Mouse (Mus musculus): Measurements from ENCODE around the gene Rp9. TPM values are rescaled to one million over a fixed set of nuclear protein-coding genes. Genes with fewer than 3 reads are reported as not detected.
A peak's percentile ranks its signal among the peaks of the same experiment; 100 is the strongest.

Rp9 gene
- polyA plus RNA-seq, 1 experiment from 2014 or later, result 58.3 TPM

DNA sequence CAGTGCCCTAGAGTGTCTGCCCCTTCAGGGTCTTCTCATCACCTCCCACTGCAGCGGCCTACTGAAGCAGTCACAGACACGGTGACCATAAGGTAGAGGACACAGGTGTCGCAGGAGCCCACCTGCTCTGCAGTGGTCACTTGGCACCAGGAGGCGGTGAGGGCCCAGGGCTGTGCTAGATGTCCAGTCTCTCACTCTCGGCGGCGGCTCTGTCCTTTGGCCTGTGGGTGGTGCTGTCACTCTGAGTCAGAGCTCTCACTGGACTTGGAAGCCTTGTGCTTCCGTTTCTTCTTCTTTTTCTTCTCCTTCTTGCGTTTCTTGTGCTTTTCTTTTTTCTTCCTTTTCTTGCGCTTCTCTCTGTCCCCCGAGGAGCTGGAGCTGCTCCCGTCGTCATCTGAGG is 21.1 kb downstream of the Rp9 start:
- WGBS, result 89% methylated on average over 13 of the region's 13 CpGs
- Histone ChIP-seq H3K4me3 (ENCODE audit: low read length) (no peak overlapping the region), H3K27ac (ENCODE audit: low read length) (no peak overlapping the region), H3K4me1 (ENCODE audit: control insufficient read depth, insufficient read depth, low read length) (no peaks in the 10 kb centered on the region), H3K9ac (ENCODE audit: low read depth, low read length) (no peak overlapping the region), H3K36me3 (ENCODE audit: control insufficient read depth, insufficient read depth, low read length) (peaks cover 26% of the 10 kb centered on the region), H3K4me2 (ENCODE audit: low read depth, low read length) (no peak overlapping the region), H3K9me3 (ENCODE audit: control insufficient read depth, low read length) (no peaks in the 10 kb centered on the region), H3K27me3 (replicated peaks; ENCODE audit: control insufficient read depth, insufficient read depth, low read length) (no peaks in the 10 kb centered on the region)
- ATAC-seq, result no peak

DNA sequence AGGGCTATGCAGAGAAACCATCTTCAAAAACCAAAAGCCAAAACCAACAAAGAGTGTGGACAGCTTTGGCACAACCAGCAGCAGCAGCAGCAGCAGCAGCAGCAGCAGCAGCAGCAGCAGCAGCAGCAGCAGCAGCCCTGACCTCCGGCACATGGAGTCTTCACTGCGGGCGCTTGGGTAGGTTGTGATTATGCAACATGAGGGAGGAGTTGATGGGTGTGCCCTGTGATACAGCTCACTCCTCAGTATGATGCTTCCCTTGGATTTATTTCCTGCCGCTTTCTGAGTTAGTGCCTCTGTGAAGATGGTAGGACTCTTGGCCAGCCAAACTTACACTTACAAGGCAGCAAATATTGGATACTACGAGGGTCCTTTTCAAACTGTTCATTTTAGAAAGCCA is 22.3 kb downstream of the Rp9 start:
- H3K4me1 ChIP-seq (ENCODE audit: control insufficient read depth, insufficient read depth, low read length), result no peaks in the 10 kb centered on the region
- H3K27ac ChIP-seq (ENCODE audit: low read length), result no peak overlapping the region
- no peaks in the 10 kb centered on the region for H3K27me3 ChIP-seq (replicated peaks; ENCODE audit: control insufficient read depth, insufficient read depth, low read length)
- H3K4me3 ChIP-seq (ENCODE audit: low read length), result no peak overlapping the region
- H3K4me2 ChIP-seq (ENCODE audit: low read depth, low read length), result no peak overlapping the region
- 69% methylated on average over 5 of the region's 5 CpGs for WGBS
- H3K36me3 ChIP-seq (ENCODE audit: control insufficient read depth, insufficient read depth, low read length), result peaks cover 15% of the 10 kb centered on the region
- H3K9me3 ChIP-seq (ENCODE audit: control insufficient read depth, low read length), result no peaks in the 10 kb centered on the region
- H3K9ac ChIP-seq (ENCODE audit: low read depth, low read length), result no peak overlapping the region
- ATAC-seq, result peak; percentile 70

DNA sequence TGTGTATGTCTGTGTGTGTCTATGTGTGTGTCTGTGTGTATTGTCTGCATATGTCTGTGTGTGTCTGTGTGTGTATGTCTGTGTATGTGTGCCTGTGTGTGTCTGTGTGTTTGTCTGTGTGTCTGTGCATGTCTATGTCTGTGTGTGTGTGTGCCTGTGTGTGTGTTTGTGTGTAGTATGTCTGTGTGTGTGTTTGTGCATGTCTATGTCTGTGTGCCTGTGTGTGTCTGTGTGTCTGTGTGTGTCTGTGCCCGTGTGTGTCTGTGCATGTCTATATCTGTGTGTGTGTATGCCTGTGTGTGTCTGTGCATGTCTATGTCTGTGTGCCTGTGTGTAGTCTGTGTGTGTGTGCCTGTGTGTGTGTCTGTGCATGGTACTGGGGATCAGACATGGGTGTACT is 24.4 kb downstream of the Rp9 start:
- H3K9ac ChIP-seq (ENCODE audit: low read depth, low read length), result no peak overlapping the region
- H3K4me3 ChIP-seq (ENCODE audit: low read length), result no peak overlapping the region
- H3K36me3 ChIP-seq (ENCODE audit: control insufficient read depth, insufficient read depth, low read length), result peaks cover 15% of the 10 kb centered on the region
- H3K4me1 ChIP-seq (ENCODE audit: control insufficient read depth, insufficient read depth, low read length), result no peaks in the 10 kb centered on the region
- no peak overlapping the region for H3K27ac ChIP-seq (ENCODE audit: low read length)
- 74% methylated on average over 1 of the region's 1 CpGs for WGBS
- no peaks in the 10 kb centered on the region for H3K27me3 ChIP-seq (replicated peaks; ENCODE audit: control insufficient read depth, insufficient read depth, low read length)
- H3K9me3 ChIP-seq (ENCODE audit: control insufficient read depth, low read length), result no peaks in the 10 kb centered on the region
- H3K4me2 ChIP-seq (ENCODE audit: low read depth, low read length), result no peak overlapping the region
- ATAC-seq, result no peak

DNA sequence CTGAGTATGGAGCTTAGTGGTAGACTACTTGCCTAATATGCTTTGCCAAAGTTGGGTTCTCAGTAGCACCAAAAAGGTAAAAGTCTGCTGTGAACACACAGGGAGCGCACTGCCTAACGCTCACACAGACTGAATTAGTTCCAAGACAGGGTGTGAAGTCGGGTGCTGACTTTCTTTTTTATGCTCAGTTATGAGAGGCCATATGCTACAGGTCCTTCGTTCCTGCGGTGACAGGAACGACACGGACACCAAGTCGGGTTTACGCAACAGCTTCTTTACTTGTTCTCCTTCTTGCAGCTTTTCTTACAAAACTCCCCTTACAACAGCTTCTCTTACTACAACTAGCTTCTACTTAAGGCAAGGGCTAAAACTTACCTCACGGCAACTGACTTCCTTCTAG is 26.4 kb downstream of the Rp9 start:
- Histone ChIP-seq H3K9ac (ENCODE audit: low read depth, low read length) (no peak overlapping the region), H3K9me3 (ENCODE audit: control insufficient read depth, low read length) (no peaks in the 10 kb centered on the region), H3K4me1 (ENCODE audit: control insufficient read depth, insufficient read depth, low read length) (no peaks in the 10 kb centered on the region), H3K4me2 (ENCODE audit: low read depth, low read length) (no peak overlapping the region), H3K27ac (ENCODE audit: low read length) (no peak overlapping the region), H3K27me3 (replicated peaks; ENCODE audit: control insufficient read depth, insufficient read depth, low read length) (no peaks in the 10 kb centered on the region), H3K4me3 (ENCODE audit: low read length) (no peak overlapping the region), H3K36me3 (ENCODE audit: control insufficient read depth, insufficient read depth, low read length) (peaks cover 7% of the 10 kb centered on the region)
- ATAC-seq, result no peak
- WGBS, result 90% methylated on average over 10 of the region's 10 CpGs

DNA sequence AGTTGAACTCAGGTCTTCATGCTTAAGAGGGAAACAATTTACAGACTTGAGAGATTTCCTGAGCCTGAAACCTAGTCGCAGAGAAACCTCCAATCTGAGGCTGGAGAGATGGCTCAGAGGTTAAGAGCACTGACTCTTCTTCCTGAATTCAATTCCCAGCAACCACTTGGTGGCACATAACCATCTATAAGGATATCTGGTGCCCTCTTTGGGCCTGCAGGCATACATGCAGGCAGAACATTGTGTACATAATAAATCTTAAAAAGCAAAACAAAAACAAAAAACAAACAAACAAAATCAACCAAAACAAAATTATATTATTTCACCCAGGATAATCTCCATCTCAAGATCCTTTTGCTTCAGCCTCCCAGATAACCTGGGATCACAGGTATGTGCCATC is 30.7 kb downstream of the Rp9 start:
- no peak overlapping the region for H3K27ac ChIP-seq (ENCODE audit: low read length)
- WGBS, result 67% methylated on average over 1 of the region's 1 CpGs
- no peak overlapping the region for H3K4me3 ChIP-seq (ENCODE audit: low read length)
- H3K36me3 ChIP-seq (ENCODE audit: control insufficient read depth, insufficient read depth, low read length), result no peaks in the 10 kb centered on the region
- no peaks in the 10 kb centered on the region for H3K4me1 ChIP-seq (ENCODE audit: control insufficient read depth, insufficient read depth, low read length)
- H3K4me2 ChIP-seq (ENCODE audit: low read depth, low read length), result no peak overlapping the region
- no peaks in the 10 kb centered on the region for H3K9me3 ChIP-seq (ENCODE audit: control insufficient read depth, low read length)
- H3K27me3 ChIP-seq (replicated peaks; ENCODE audit: control insufficient read depth, insufficient read depth, low read length), result no peaks in the 10 kb centered on the region
- ATAC-seq, result no peak
- H3K9ac ChIP-seq (ENCODE audit: low read depth, low read length), result no peak overlapping the region

DNA sequence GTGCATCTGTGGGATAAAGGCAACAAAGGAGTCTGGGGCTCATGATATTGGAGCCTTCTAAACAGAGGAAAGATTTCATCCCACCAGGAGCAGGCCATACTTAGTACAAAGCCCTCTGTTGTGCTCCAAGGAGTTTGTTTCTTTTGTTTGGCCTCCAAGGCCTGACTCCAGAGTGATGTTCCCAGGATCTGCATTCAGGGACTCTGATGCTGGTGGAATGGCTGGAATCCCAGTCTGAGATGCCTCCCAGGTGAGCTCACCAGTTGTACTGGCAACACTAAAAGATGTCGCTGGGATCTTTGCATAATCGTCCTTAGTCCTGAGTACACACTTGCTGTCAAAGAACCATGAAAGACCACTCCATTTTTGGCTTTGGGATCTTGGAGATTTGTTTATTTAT is 35.4 kb downstream of the Rp9 start:
- WGBS, result 89% methylated on average over 2 of the region's 2 CpGs
- Histone ChIP-seq H3K36me3 (ENCODE audit: control insufficient read depth, insufficient read depth, low read length) (no peaks in the 10 kb centered on the region), H3K4me1 (ENCODE audit: control insufficient read depth, insufficient read depth, low read length) (no peaks in the 10 kb centered on the region), H3K9me3 (ENCODE audit: control insufficient read depth, low read length) (no peaks in the 10 kb centered on the region), H3K9ac (ENCODE audit: low read depth, low read length) (no peak overlapping the region), H3K4me2 (ENCODE audit: low read depth, low read length) (no peak overlapping the region), H3K4me3 (ENCODE audit: low read length) (no peak overlapping the region), H3K27ac (ENCODE audit: low read length) (no peak overlapping the region), H3K27me3 (replicated peaks; ENCODE audit: control insufficient read depth, insufficient read depth, low read length) (no peaks in the 10 kb centered on the region)
- ATAC-seq, result no peak

DNA sequence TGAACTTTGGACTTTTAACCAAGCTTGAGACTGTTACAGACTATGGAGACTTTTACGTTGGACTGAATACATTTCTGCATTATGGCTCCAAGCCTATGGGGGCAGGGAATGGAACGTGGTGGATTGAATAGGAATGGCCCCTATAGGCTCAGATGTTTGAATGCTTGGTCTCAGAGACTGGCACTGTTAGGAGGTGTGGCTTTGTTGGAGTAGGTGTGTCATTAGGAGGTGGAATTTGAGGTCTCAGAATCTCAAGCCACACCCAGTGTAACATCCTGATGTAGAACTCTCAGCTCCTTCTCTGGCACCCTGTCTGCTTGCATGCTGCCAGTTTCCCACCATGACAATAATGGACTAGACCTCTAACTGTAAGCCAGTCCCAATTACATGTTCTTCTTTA is 36.3 kb downstream of the Rp9 start:
- H3K4me3 ChIP-seq (ENCODE audit: low read length), result no peak overlapping the region
- no peaks in the 10 kb centered on the region for H3K36me3 ChIP-seq (ENCODE audit: control insufficient read depth, insufficient read depth, low read length)
- no peak overlapping the region for H3K27ac ChIP-seq (ENCODE audit: low read length)
- no peak overlapping the region for H3K9ac ChIP-seq (ENCODE audit: low read depth, low read length)
- 69% methylated on average over 2 of the region's 2 CpGs for WGBS
- H3K27me3 ChIP-seq (replicated peaks; ENCODE audit: control insufficient read depth, insufficient read depth, low read length), result no peaks in the 10 kb centered on the region
- no peak for ATAC-seq
- no peaks in the 10 kb centered on the region for H3K9me3 ChIP-seq (ENCODE audit: control insufficient read depth, low read length)
- no peaks in the 10 kb centered on the region for H3K4me1 ChIP-seq (ENCODE audit: control insufficient read depth, insufficient read depth, low read length)
- H3K4me2 ChIP-seq (ENCODE audit: low read depth, low read length), result no peak overlapping the region

DNA sequence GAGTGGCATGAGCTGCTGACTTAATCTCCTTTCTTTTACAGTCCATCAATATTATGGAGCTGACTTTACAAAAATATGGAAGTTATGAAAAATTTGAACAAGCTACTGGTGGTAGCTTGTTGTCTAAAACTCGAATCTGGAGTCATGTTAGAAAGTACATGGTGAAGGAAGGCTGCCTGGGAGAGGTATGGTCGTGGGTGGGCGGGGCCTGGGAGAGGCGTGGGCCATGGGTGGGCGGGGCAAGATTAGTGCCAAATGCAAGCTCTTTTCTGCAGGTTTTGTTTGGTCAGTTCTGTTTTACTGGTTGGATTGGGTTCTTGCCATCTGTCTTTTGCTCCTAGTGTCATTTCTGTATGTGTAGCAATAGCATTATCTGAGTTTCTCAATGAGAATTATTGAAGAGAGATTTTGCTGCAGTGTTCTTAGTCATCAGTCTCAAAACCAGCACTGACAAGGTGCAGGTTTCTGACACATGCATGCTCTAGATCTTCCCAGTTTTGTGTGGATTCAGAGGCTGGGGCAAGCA is 39.2 kb downstream of the Rp9 start:
- Histone ChIP-seq H3K27me3 (replicated peaks; ENCODE audit: control insufficient read depth, insufficient read depth, low read length) (no peaks in the 10 kb centered on the region), H3K9ac (ENCODE audit: low read depth, low read length) (no peak overlapping the region), H3K36me3 (ENCODE audit: control insufficient read depth, insufficient read depth, low read length) (no peaks in the 10 kb centered on the region), H3K4me2 (ENCODE audit: low read depth, low read length) (no peak overlapping the region), H3K27ac (ENCODE audit: low read length) (no peak overlapping the region), H3K4me1 (ENCODE audit: control insufficient read depth, insufficient read depth, low read length) (no peaks in the 10 kb centered on the region), H3K9me3 (ENCODE audit: control insufficient read depth, low read length) (no peaks in the 10 kb centered on the region), H3K4me3 (ENCODE audit: low read length) (no peak overlapping the region)
- no peak for ATAC-seq
- WGBS, result 34% methylated on average over 5 of the region's 5 CpGs

DNA sequence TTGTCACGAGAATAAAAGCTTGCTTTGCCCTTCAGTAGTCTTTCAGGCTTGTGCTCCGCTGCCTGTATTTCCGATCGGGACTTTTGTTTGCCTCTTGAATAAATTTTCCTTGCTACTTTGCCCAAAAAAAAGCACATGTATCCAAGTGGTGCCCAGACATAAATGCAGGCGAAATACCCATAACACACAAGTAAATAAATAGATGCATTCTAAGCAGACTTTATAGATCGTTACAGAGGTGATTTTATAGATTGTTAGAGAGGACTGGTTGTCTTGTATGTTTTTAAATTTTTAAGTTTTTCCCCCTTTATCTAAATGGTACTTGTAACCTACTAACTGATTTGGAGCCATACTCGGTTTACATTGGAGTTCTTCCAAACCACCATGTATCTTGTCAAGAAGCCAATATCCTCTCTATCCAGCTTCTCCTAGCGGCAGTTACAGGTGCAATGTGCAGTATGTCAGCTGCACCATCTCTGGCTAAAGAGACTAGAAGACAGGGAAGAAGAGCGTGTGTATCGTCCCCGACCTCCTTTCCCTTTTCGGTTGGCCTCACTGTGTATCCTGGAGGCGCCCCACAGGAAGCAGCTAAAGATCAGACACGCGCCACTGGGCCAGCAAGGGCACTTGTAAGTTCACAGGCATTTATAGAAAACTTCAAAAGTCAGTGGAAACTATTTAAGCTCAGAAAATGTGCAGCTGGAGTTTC is 39.9 kb downstream of the Rp9 start:
- no peak overlapping the region for H3K9ac ChIP-seq (ENCODE audit: low read depth, low read length)

More for the DNA sequence above, 39.9 kb downstream of the Rp9 start:
- Histone ChIP-seq H3K4me1 (ENCODE audit: control insufficient read depth, insufficient read depth, low read length) (no peaks in the 10 kb centered on the region), H3K4me2 (ENCODE audit: low read depth, low read length) (no peak overlapping the region), H3K9me3 (ENCODE audit: control insufficient read depth, low read length) (no peaks in the 10 kb centered on the region), H3K27me3 (replicated peaks; ENCODE audit: control insufficient read depth, insufficient read depth, low read length) (no peaks in the 10 kb centered on the region), H3K4me3 (ENCODE audit: low read length) (no peak overlapping the region), H3K27ac (ENCODE audit: low read length) (no peak overlapping the region), H3K36me3 (ENCODE audit: control insufficient read depth, insufficient read depth, low read length) (no peaks in the 10 kb centered on the region)
- WGBS, result 51% methylated on average over 15 of the region's 15 CpGs
- no peak for ATAC-seq

All from intestine, embryonic 16.5 days (tissue).